Mouse (Mus musculus) CH12.LX (cell line): ENCODE results near the gene Rhbdl2. TPM values are rescaled to one million over a fixed set of nuclear protein-coding genes. Genes with fewer than 3 reads are reported as not detected.

ENCODE experiments used
- DNase-seq: peaks from one replicate; pipeline ENCODE4 v3.0.0-alpha.2; 2013; ENCODE audit errors: extremely low read depth
- H3K27ac ChIP-seq: 2 replicates; pipeline ENCODE4 v1.5.1; 2012; ENCODE audit warnings: low read depth, mild to moderate bottlenecking, control low read depth, moderate library complexity; ENCODE audit not compliant: insufficient read depth
- H3K27me3 ChIP-seq: replicated peaks from 2 replicates; pipeline ENCODE3; 2012; ENCODE audit warnings: inconsistent platforms
- H3K36me3 ChIP-seq, 2 experiments: replicated peaks in 1 of 2; 2 replicates each; pipeline versions ENCODE3 to v1.6.1; 2012; ENCODE audit warnings: inconsistent platforms in 1 of 2, low read length in 1 of 2, mild to moderate bottlenecking in 1 of 2, mixed read lengths in 1 of 2, moderate library complexity in 1 of 2; ENCODE audit not compliant: control insufficient read depth in 1 of 2, insufficient read depth in 1 of 2
- H3K4me1 ChIP-seq, 2 experiments: 2 replicates each; pipeline ENCODE4 v1.6.1; 2012; ENCODE audit warnings: inconsistent platforms in 1 of 2, moderate library complexity in 1 of 2; ENCODE audit not compliant: insufficient read depth in 2 of 2, control insufficient read depth in 1 of 2
- H3K4me2 ChIP-seq: 2 replicates; pipeline ENCODE4 v1.6.1; 2012; ENCODE audit warnings: low read depth, mild to moderate bottlenecking, control low read depth; ENCODE audit not compliant: poor library complexity, insufficient read depth, severe bottlenecking
- H3K4me3 ChIP-seq, 3 experiments: fragments of 150-350 bp in 1 of 3; sonication (generic) in 1 of 3; replicated peaks in 1 of 3; 2 replicates each; pipeline versions ENCODE3 to v1.5.1; 2011 to 2012; ENCODE audit warnings: low read depth in 2 of 3, low read length in 2 of 3, mild to moderate bottlenecking in 2 of 3, moderate library complexity in 2 of 3, control low read depth in 1 of 3, improper control_type of control experiment in 1 of 3, inconsistent platforms in 1 of 3, mixed read lengths in 1 of 3; ENCODE audit not compliant: poor library complexity in 1 of 3
- H3K79me2 ChIP-seq: replicated peaks from 2 replicates; pipeline ENCODE4 v1.6.1; 2012; ENCODE audit warnings: mild to moderate bottlenecking, moderate library complexity; ENCODE audit not compliant: control insufficient read depth, poor library complexity, insufficient read depth, severe bottlenecking; ENCODE audit errors: extremely low read depth
- H3K9ac ChIP-seq: 2 replicates; pipeline ENCODE4 v1.6.1; 2012; ENCODE audit warnings: low read depth, mild to moderate bottlenecking, control low read depth, moderate library complexity; ENCODE audit not compliant: insufficient read depth
- H3K9me3 ChIP-seq: replicated peaks from 2 replicates; pipeline ENCODE3; 2012; ENCODE audit warnings: low read length, inconsistent platforms, mixed read lengths
- CTCF ChIP-seq, 2 experiments: IDR thresholded peaks in 1 of 2; conservative IDR thresholded peaks in 1 of 2; 2 replicates each; pipeline ENCODE4 v1.5.1; 2011 to 2012; ENCODE audit warnings: low read depth in 2 of 2, low read length in 2 of 2, improper control_type of control experiment in 1 of 2, inconsistent platforms in 1 of 2, mild to moderate bottlenecking in 1 of 2, moderate library complexity in 1 of 2
- EP300 ChIP-seq: IDR thresholded peaks from 2 replicates; pipeline ENCODE4 v1.6.1; 2011; ENCODE audit warnings: low read length, improper control_type of control experiment
- IRF4 ChIP-seq: IDR thresholded peaks from 2 replicates; pipeline ENCODE4 v1.6.1; 2014; ENCODE audit warnings: low read depth, mild to moderate bottlenecking, inconsistent platforms, low read length, improper control_type of control experiment
- MAZ ChIP-seq: IDR thresholded peaks from 2 replicates; pipeline ENCODE4 v1.6.1; 2012; ENCODE audit warnings: low read depth, mild to moderate bottlenecking, inconsistent platforms, low read length, improper control_type of control experiment, moderate library complexity
- MXI1 ChIP-seq: IDR thresholded peaks from 2 replicates; pipeline ENCODE4 v1.6.1; 2011; ENCODE audit warnings: mild to moderate bottlenecking, low read depth, low read length, improper control_type of control experiment
- MYC ChIP-seq: IDR thresholded peaks from 2 replicates; pipeline ENCODE4 v1.6.1; 2011; ENCODE audit warnings: low read depth, mild to moderate bottlenecking, improper control_type of control experiment, low read length
- NELFE ChIP-seq: IDR thresholded peaks from 2 replicates; pipeline ENCODE4 v1.6.1; 2011; ENCODE audit warnings: low read depth, low read length, improper control_type of control experiment
- NRF1 ChIP-seq: IDR thresholded peaks from 2 replicates; pipeline ENCODE4 v1.6.1; 2014; ENCODE audit warnings: low read depth, mild to moderate bottlenecking, inconsistent platforms, low read length, improper control_type of control experiment, moderate library complexity
- PAX5 ChIP-seq: IDR thresholded peaks from 2 replicates; pipeline ENCODE4 v1.6.1; 2012; ENCODE audit warnings: low read length, inconsistent platforms, mixed read lengths
- POLR2A ChIP-seq: IDR thresholded peaks from 2 replicates; pipeline ENCODE4 v1.6.1; 2011; ENCODE audit warnings: low read depth, mild to moderate bottlenecking, improper control_type of control experiment, low read length
- RAD21 ChIP-seq: IDR thresholded peaks from 2 replicates; pipeline ENCODE4 v1.6.1; 2011; ENCODE audit warnings: low read depth, mild to moderate bottlenecking, low read length, improper control_type of control experiment, moderate library complexity
- RCOR1 ChIP-seq: conservative IDR thresholded peaks from 2 replicates; pipeline ENCODE4 v1.6.1; 2012; ENCODE audit warnings: low read depth, mild to moderate bottlenecking, inconsistent platforms, low read length, improper control_type of control experiment
- TBP ChIP-seq: conservative IDR thresholded peaks from 2 replicates; pipeline ENCODE4 v1.6.1; 2011; ENCODE audit warnings: low read depth, low read length, improper control_type of control experiment
- UBTF ChIP-seq: IDR thresholded peaks from 2 replicates; pipeline ENCODE4 v1.6.1; 2012; ENCODE audit warnings: low read depth, mild to moderate bottlenecking, inconsistent platforms, low read length, improper control_type of control experiment, moderate library complexity
- USF1 ChIP-seq: IDR thresholded peaks from 2 replicates; pipeline ENCODE4 v1.6.1; 2014; ENCODE audit warnings: low read depth, mild to moderate bottlenecking, inconsistent platforms, low read length, improper control_type of control experiment
- USF2 ChIP-seq: conservative IDR thresholded peaks from 2 replicates; pipeline ENCODE4 v1.6.1; 2011; ENCODE audit warnings: low read depth, low read length, improper control_type of control experiment
- dilution Hi-C: fragments of 300-500 bp; cut with MboI; formaldehyde crosslinking; loops from 2 replicates; pipeline ENCODE4 v1.14.3; 2020; ENCODE audit warnings: low sequenced_read_pairs; ENCODE audit not compliant: extremely low pct_unique_long_range_greater_than_20kb, extremely low pct_ligation_motif_present
- in situ Hi-C: fragments of 300-500 bp; cut with MboI; formaldehyde crosslinking; loops from 3 replicates; pipeline ENCODE4 v1.14.3; 2019; ENCODE audit warnings: low sequenced_read_pairs, low pct_ligation_motif_present, low pct_unique_long_range_greater_than_20kb, mixed read lengths
- polyA plus RNA-seq: library from polyadenylated mRNA; unstranded; fragments of >175 nt; gene quantifications from 2 replicates; pipeline ENCODE4 v1.2.1, GENCODE M21; 2012; ENCODE audit warnings: low read depth; ENCODE audit not compliant: insufficient read length
- total RNA-seq, 2 experiments: library from RNA; depleted of rRNA; stranded (reverse); fragments of 300-350 nt in 1 of 2; fragments of >200 nt in 1 of 2; gene quantifications; 2 replicates each; pipeline ENCODE4 v1.2.3; 2012 to 2014

Gene Rhbdl2
- total and polyA plus RNA-seq, 3 experiments: not detected

GRCm38 (mm10) chr4:123767807-123768206 is 19.9 kb upstream of the Rhbdl2 start:
- H3K9me3 ChIP-seq: peaks cover 2% of the 10 kb centered on the region

GRCm38 (mm10) chr4:123768234-123768633 is 19.4 kb upstream of the Rhbdl2 start:
- in situ Hi-C loops: no loop called here
- Histone ChIP-seq H3K4me3 (no peak overlapping the region), H3K9ac (no peak overlapping the region), H3K9me3 (peaks cover 2% of the 10 kb centered on the region), H3K27me3 (peaks cover 12% of the 10 kb centered on the region), H3K79me2 (no peaks in the 10 kb centered on the region), H3K36me3 (no peaks in the 10 kb centered on the region), H3K4me1 (no peaks in the 10 kb centered on the region), H3K4me2 (no peak overlapping the region), H3K27ac (no peak overlapping the region)
- TF ChIP-seq USF1: no peak
- no peak for TF ChIP-seq MYC
- no peak for TF ChIP-seq MAZ
- no peak for TF ChIP-seq NRF1
- no peak for TF ChIP-seq RCOR1
- no peak for TF ChIP-seq PAX5
- no peak for TF ChIP-seq POLR2A
- no peak for TF ChIP-seq CTCF (conservative IDR thresholded peaks at IDR 0.05 in 1 of 2, IDR thresholded peaks at IDR 0.05 in 1 of 2; ENCODE audit: low read depth in 2 of 2, low read length in 2 of 2)
- no peak for TF ChIP-seq RAD21
- TF ChIP-seq UBTF: no peak
- dilution Hi-C loops: no loop called here
- no peak for DNase-seq

More at GRCm38 (mm10) chr4:123767807-123768206, 19.9 kb upstream of the Rhbdl2 start:
- in situ Hi-C loops: no loop called here
- H3K4me2 ChIP-seq: no peak overlapping the region
- no peak overlapping the region for H3K4me3 ChIP-seq
- dilution Hi-C loops: no loop called here
- no peak overlapping the region for H3K27ac ChIP-seq
- no peaks in the 10 kb centered on the region for H3K36me3 ChIP-seq
- H3K9ac ChIP-seq: no peak overlapping the region
- peaks cover 12% of the 10 kb centered on the region for H3K27me3 ChIP-seq
- no peaks in the 10 kb centered on the region for H3K79me2 ChIP-seq
- no peak for DNase-seq
- TF ChIP-seq RCOR1 (no peak), PAX5 (no peak), MAZ (no peak), IRF4 (no peak), USF2 (no peak), TBP (no peak), EP300 (no peak), POLR2A (no peak), USF1 (no peak), MXI1 (no peak), CTCF (conservative IDR thresholded peaks at IDR 0.05 in 1 of 2, IDR thresholded peaks at IDR 0.05 in 1 of 2; ENCODE audit: low read depth in 2 of 2, low read length in 2 of 2) (no peak), NELFE (no peak)
- H3K4me1 ChIP-seq: no peaks in the 10 kb centered on the region
